Mouse (Mus musculus): ENCODE measurements around the gene Efnb2. TPM values are rescaled to one million over a fixed set of nuclear protein-coding genes. Genes with fewer than 3 reads are reported as not detected.

The Efnb2 gene
- polyA plus RNA-seq (2015; fragmentation: Nextera tagmentation; extraction: Ambion mirVana), result 5.4 and 6.7 TPM in 2 replicates

DNA sequence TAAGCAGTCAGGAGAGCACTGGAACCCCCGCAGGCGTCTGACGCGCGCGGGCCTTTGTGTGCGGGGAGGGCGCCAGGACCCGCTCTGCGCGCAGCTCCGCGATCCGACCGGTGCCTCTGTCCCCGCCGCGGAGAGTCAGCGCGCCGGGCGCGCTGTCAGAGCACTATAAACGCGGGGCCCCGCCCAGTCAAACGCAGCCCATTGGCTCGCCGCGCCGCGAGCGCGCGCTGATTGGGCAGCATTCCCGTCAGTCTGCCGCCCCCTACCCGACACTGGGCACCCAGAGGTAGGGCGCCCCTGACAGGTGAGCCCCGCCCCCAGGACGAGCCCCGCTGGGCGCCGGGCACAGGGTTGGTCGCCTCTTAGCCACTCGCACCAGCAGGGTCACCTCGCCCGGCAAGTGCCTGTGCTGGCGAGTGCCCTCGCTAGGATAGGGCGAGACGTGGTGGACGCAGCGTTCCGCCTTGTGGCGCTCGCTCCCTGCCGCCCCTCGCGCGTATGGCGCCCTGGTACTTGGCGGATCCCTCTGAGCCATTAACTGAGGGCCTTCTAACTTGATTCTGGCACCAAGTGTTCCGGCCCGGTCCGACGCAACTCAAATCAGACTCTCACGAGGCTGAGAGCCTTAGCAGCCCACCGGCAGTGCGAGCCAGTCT, at the start of gene Efnb2:
Gene Efnb2, minus strand, starts transcription at position 140 of the 656 bp plus-strand sequence.

GRCm38 (mm10) chr8:8690146-8691092, 29.4 kb upstream of the Efnb2 start, which contains the start of gene Arglu1:
Arglu1 (minus strand) TSS chr8:8690521.

Small RNAs within 50 kb of the gene (microRNA-seq; reads per million reads assigned to microRNA genes)
- 1.8 reads per million for gene Mir7654 (ENCODE audit: borderline replicate concordance, insufficient number of aligned reads)

Other genes with a start within 250 kb of the Efnb2 start
- gene Arglu1, start 29.3 kb upstream of the Efnb2 start, polyA plus RNA-seq (2015; fragmentation: Nextera tagmentation; extraction: Ambion mirVana), result 57.8 and 99.5 TPM in 2 replicates

Data from adrenal gland, postnatal 0 days (tissue).